Mouse (Mus musculus) stomach, embryonic 16.5 days (tissue): ENCODE results near the gene Pde8b. TPM values are rescaled to one million over a fixed set of nuclear protein-coding genes. Genes with fewer than 3 reads are reported as not detected.

Experiments used
- ATAC-seq: fragments of 200-750 bp; cut with Nextera tagmentation; 2 replicates; pipeline ENCODE4 v1.8.0; 2017; ENCODE audit warnings: moderate number of reproducible peaks, moderate TSS enrichment; ENCODE audit not compliant: insufficient read depth, low FRiP score
- H3K27ac ChIP-seq: fragments of 300-500 bp; sonication (generic); 2 replicates; pipeline ENCODE4 v1.5.1; 2014; ENCODE audit warnings: low read length
- H3K27me3 ChIP-seq: fragments of 300-500 bp; sonication (generic); 2 replicates; pipeline ENCODE4 v1.6.1; 2014; ENCODE audit warnings: low read length, control low read depth, mixed read lengths; ENCODE audit not compliant: control insufficient read depth, insufficient read depth
- H3K36me3 ChIP-seq: fragments of 300-500 bp; sonication (generic); 2 replicates; pipeline ENCODE4 v1.6.1; 2014; ENCODE audit warnings: low read length; ENCODE audit not compliant: control insufficient read depth, insufficient read depth
- H3K4me1 ChIP-seq: fragments of 300-500 bp; sonication (generic); 2 replicates; pipeline ENCODE4 v1.6.1; 2014; ENCODE audit warnings: low read length, control low read depth, mixed read lengths; ENCODE audit not compliant: control insufficient read depth, insufficient read depth
- H3K4me2 ChIP-seq: fragments of 300-500 bp; sonication (generic); 2 replicates; pipeline ENCODE4 v1.6.1; 2014; ENCODE audit warnings: low read depth, low read length, mixed read lengths
- H3K4me3 ChIP-seq: fragments of 300-500 bp; sonication (generic); replicated peaks from 2 replicates; pipeline ENCODE4 v1.5.1; 2014; ENCODE audit warnings: mild to moderate bottlenecking, low read length
- H3K9ac ChIP-seq: fragments of 300-500 bp; sonication (generic); 2 replicates; pipeline ENCODE4 v1.6.1; 2014; ENCODE audit warnings: low read length
- H3K9me3 ChIP-seq: fragments of 300-500 bp; sonication (generic); replicated peaks from 2 replicates; pipeline ENCODE4 v1.6.1; 2016; ENCODE audit warnings: low read length, control low read depth; ENCODE audit not compliant: control insufficient read depth
- WGBS: fragments of 180-500 bp; shearing (Covaris S2); extraction: QIAGEN DNeasy Blood & Tissue Kit; methylation state at CpG from one replicate; pipeline ENCODE4 v1.1.7; 2014; 5-methylcytosine and 5-hydroxymethylcytosine counted together
- polyA plus RNA-seq: library from polyadenylated mRNA; unstranded; fragments of >200 nt; fragmentation: Nextera tagmentation; extraction: Ambion mirVana; gene quantifications from 2 replicates; pipeline ENCODE4 v1.2.1, GENCODE M21; 2015

Pde8b gene
- polyA plus RNA-seq, 1 experiment from 2014 or later = 5.8 TPM

DNA sequence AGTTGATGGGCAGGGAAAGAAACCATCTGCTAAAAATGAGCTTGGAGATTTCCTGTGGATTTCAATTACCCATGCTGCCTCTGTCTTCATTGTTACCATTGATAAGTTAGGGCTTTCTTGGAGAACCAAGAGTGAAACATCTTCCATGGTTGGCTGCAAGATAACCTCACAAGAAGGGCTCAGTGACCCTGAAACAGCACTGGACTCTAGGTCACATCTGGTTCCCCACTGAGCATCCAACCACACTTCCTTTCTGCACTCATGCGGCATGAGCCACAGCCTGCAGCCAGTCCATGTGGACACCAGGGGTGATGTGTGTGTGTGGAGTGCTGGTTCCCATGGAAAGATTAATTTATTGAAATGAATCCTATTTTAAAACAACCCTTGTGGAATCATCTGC lies 119.1 kb downstream of the Pde8b start:
- H3K4me1 ChIP-seq = no peaks in the 10 kb centered on the region
- no peak overlapping the region for H3K4me2 ChIP-seq
- ATAC-seq = no peak
- no peaks in the 10 kb centered on the region for H3K9me3 ChIP-seq
- H3K9ac ChIP-seq = no peak overlapping the region
- no peaks in the 10 kb centered on the region for H3K36me3 ChIP-seq
- 67% methylated on average over 1 of the region's 1 CpGs for WGBS
- H3K27me3 ChIP-seq = no peaks in the 10 kb centered on the region
- no peak overlapping the region for H3K27ac ChIP-seq
- H3K4me3 ChIP-seq = no peak overlapping the region

DNA sequence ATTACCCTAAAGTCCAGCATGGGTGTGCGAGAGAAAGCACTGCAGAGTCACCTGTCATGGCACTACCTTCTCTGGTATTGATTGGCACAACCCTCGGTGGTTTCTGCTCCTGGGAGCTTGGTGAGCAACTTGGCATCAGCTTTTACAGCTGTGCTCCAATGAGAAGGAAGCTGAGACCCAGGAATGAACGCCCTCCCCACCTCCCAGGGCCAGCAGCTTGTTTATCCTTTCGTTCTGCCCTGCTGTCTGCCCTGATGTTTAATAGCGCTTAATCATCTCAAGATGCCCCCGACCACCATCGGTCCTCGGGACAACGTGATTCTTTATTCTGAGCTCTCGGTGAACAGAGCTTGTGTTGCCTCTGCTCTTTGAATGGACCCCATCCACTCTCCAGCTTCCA lies 122.8 kb downstream of the Pde8b start:
- ATAC-seq = no peak
- H3K9me3 ChIP-seq = no peaks in the 10 kb centered on the region
- no peaks in the 10 kb centered on the region; the same call in 1 of the 2 replicates for H3K4me1 ChIP-seq
- no peaks in the 10 kb centered on the region for H3K36me3 ChIP-seq
- H3K9ac ChIP-seq = no peak overlapping the region
- WGBS = 47% methylated on average over 10 of the region's 10 CpGs
- H3K4me2 ChIP-seq = no peak overlapping the region
- no peak overlapping the region for H3K27ac ChIP-seq
- H3K4me3 ChIP-seq = no peak overlapping the region
- H3K27me3 ChIP-seq = no peaks in the 10 kb centered on the region

GRCm38 (mm10) chr13:95126801-95127200 lies 123.3 kb downstream of the Pde8b start:
- no peak overlapping the region for H3K4me2 ChIP-seq
- H3K9ac ChIP-seq = no peak overlapping the region
- no peaks in the 10 kb centered on the region for H3K27me3 ChIP-seq
- no peaks in the 10 kb centered on the region for H3K9me3 ChIP-seq
- ATAC-seq = no peak
- H3K36me3 ChIP-seq = no peaks in the 10 kb centered on the region
- WGBS = 89% methylated on average over 10 of the region's 10 CpGs
- peaks cover 4% of the 10 kb centered on the region; the same call in 1 of the 2 replicates for H3K4me1 ChIP-seq
- H3K4me3 ChIP-seq = no peak overlapping the region
- no peak overlapping the region for H3K27ac ChIP-seq

DNA sequence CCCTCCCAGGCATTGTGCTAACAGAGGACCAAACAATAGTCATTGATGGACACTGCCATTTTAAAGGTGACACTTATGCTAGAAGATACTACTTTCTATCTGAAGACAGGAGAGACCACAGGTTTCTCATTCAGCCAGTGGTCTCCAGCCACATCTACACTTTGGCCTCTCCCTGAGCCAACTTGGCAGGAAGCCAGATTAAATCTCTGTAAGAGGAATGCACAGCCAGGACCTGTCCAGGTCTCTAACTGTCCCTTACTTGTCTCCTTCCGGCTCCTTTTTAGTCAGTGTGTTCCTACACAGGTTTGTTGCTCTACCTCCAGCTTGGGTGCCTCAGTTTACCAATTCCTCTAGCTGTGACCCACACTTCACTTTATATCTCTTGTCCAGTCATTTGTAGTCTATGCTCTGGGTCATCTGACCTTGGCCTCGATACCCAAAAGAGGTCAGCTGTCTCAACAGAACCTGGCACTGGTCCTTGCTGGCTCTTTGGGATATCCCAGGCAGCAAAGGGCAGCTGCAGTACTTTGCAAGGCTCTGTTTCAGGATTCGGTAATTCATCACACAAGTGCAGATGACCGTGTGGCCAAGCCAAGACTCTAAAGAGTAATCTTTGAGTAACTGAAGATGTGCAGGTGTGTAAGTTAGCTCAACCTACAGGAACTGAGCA lies 124.5 kb downstream of the Pde8b start:
- Histone ChIP-seq H3K4me2 (no peak overlapping the region), H3K27me3 (no peaks in the 10 kb centered on the region), H3K27ac (no peak overlapping the region), H3K4me1 (peaks cover 5% of the 10 kb centered on the region; the same call in 1 of the 2 replicates), H3K9ac (no peak overlapping the region), H3K9me3 (no peaks in the 10 kb centered on the region), H3K4me3 (no peak overlapping the region), H3K36me3 (no peaks in the 10 kb centered on the region)
- ATAC-seq = no peak
- WGBS = 81% methylated on average over 4 of the region's 4 CpGs

GRCm38 (mm10) chr13:95120570-95120969 lies 129.6 kb downstream of the Pde8b start:
- Histone ChIP-seq H3K27ac (no peak overlapping the region), H3K4me1 (peaks cover 5% of the 10 kb centered on the region; the same call in 1 of the 2 replicates)
- no peak for ATAC-seq

DNA sequence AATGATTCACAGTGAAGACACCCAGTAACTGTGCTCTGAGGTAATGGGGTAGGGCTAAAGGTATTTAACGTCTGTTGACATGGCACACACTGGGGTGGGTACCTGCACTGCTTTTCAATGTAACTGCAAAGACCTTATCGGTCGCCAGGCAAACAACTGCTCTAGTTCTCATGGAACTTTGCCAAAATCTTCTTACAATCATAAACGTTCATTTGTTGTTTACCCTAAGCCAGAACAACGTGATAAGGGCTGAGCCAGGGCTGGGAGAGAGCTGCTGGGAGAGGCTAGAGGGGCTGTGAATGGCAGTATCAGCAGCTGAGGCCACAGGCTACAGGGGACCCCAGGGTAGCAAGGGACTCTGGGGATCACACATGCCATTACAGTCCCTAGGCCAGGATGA lies 136.4 kb downstream of the Pde8b start:
- Histone ChIP-seq H3K27me3 (no peaks in the 10 kb centered on the region), H3K9ac (no peak overlapping the region), H3K36me3 (no peaks in the 10 kb centered on the region), H3K27ac (peak overlapping the region; percentile 52), H3K4me2 (no peak overlapping the region), H3K4me3 (no peak overlapping the region), H3K4me1 (peaks cover 11% of the 10 kb centered on the region; the same call in 1 of the 2 replicates), H3K9me3 (no peaks in the 10 kb centered on the region)
- 21% methylated on average over 5 of the region's 5 CpGs for WGBS
- ATAC-seq = peak; percentile 96

More at GRCm38 (mm10) chr13:95120570-95120969, 129.6 kb downstream of the Pde8b start:
- Histone ChIP-seq H3K36me3 (no peaks in the 10 kb centered on the region), H3K9me3 (no peaks in the 10 kb centered on the region), H3K4me2 (no peak overlapping the region), H3K4me3 (no peak overlapping the region), H3K27me3 (no peaks in the 10 kb centered on the region), H3K9ac (no peak overlapping the region)
- 81% methylated on average over 4 of the region's 4 CpGs for WGBS

DNA sequence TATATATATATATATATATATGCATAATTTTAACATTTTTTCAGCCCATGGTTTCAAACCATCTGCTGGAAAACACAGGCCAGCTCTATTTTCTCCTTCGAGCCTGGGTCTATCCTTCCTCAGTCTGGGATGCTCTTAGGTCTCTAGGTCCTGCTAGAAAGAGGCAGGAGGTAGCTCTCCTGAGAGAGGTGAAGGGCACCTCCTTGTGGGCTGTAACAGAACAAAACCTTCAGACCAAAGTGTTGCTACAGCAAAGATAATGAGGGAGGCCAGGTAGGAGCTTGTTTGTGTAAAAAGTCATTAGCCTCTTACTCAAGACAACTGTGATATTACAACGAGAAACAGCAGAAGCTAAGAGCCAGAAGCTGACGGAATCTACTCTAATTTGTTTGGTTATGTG lies 140.6 kb downstream of the Pde8b start:
- 57% methylated on average over 3 of the region's 3 CpGs for WGBS
- H3K4me1 ChIP-seq = peaks cover 11% of the 10 kb centered on the region; the same call in 1 of the 2 replicates
- H3K9me3 ChIP-seq = no peaks in the 10 kb centered on the region
- H3K9ac ChIP-seq = no peak overlapping the region
- ATAC-seq = no peak
- H3K4me3 ChIP-seq = no peak overlapping the region
- H3K36me3 ChIP-seq = no peaks in the 10 kb centered on the region
- no peak overlapping the region for H3K4me2 ChIP-seq
- no peak overlapping the region for H3K27ac ChIP-seq
- H3K27me3 ChIP-seq = no peaks in the 10 kb centered on the region

DNA sequence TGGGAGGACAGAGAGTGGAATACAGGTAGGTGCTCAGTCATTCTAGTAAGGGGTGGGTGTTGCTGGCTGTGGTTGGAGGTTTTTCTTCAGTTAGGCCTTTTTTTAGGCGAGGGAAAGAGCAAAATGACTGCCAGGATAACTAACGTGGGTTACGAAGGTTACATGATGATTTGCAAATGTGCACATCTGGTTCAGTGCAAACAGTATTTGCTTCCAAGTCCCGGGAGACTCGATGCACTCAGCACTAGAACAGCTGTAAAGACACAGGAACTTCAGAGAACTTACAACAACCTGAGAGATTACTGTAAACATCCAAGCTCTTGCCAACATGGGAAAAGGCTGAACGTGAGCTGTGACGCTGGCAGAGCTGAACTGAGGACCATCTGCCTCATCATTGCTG lies 142.1 kb downstream of the Pde8b start:
- Histone ChIP-seq H3K27ac (no peak overlapping the region), H3K27me3 (no peaks in the 10 kb centered on the region), H3K9me3 (no peaks in the 10 kb centered on the region), H3K4me1 (0 out of 2 replicates have a peak, but pooled peaks cover 3% of the 10 kb centered on the region), H3K36me3 (no peaks in the 10 kb centered on the region), H3K4me2 (no peak overlapping the region), H3K4me3 (no peak overlapping the region), H3K9ac (no peak overlapping the region)
- ATAC-seq = no peak
- 52% methylated on average over 7 of the region's 7 CpGs for WGBS

DNA sequence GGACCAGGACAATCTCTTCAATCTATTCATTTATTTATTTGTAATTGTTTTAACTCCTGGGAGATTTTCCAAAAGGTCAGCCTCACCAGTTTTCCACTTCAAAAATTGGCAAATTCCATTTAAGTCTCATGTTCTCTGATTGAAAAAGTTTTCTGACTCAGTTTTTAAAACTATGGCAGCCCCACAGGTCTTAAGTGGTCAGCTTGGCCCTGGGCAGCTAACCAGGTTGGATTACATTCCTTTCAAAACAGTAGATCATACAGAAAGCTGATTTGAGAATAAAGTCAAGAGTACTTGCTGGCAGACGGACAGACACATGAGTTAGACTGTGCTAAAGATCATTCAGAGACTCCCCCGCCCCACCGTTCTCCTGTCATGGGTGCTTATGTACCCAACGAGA lies 145.3 kb downstream of the Pde8b start:
- Histone ChIP-seq H3K4me3 (no peak overlapping the region), H3K27me3 (no peaks in the 10 kb centered on the region), H3K9ac (no peak overlapping the region), H3K36me3 (no peaks in the 10 kb centered on the region), H3K27ac (no peak overlapping the region), H3K4me1 (no peaks in the 10 kb centered on the region), H3K9me3 (no peaks in the 10 kb centered on the region), H3K4me2 (no peak overlapping the region)
- ATAC-seq = no peak
- WGBS = 72% methylated on average over 4 of the region's 4 CpGs
